8 mouse cellular contexts compared by ENCODE assay signal in the genomic region with DNA sequence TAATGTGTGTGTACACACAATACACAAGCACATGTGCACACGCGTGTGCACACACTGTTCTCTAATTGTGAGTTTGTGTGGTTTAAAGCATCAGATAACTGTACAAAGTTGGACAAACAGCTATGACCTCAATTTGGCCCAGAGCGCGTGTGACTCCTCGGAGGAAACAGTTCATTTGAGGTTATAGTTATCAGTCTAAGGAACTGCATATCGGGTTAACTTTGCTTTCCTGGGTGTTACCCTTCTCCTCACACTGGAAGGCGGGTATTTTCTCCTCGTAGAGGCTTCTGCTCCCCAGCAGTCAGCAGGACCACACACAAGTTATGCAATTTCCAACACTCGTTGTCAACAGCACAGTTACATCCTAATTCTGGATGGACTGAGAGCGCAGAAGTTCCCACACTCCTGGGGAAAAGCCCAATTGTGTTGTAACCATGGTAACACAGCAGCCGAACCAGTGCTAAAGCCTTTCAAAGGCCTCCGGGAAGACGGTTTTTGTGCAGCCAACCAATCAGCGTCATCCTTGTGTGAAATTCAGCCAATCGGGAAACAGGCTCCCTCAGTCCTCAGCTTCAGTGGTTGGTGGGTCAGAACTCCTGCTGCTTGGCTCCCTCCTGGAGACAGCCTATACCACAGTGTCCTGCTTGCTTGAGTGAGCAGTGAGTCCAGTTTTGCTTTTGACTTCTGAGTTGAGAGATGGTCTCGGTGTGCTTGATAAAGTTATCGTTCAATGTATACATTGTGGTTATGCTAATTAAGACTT.
DNase-seq lines count a peak whose midpoint lies in the region; ATAC-seq and TF ChIP-seq lines count a peak whose summit lies in the region.

No protein-coding gene starts in this region.

- H3K27me3 ChIP-seq in lung, embryonic 14.5 days (ENCODE audit: insufficient read depth, low read length) = no peaks in the 10 kb centered on the region
- H3K27me3 ChIP-seq in neural tube, embryonic 14.5 days (ENCODE audit: control insufficient read depth, insufficient read depth, low read length) = no peaks in the 10 kb centered on the region

- H3K36me3 ChIP-seq in lung, embryonic 14.5 days (ENCODE audit: insufficient read depth) = no peaks in the 10 kb centered on the region
- H3K36me3 ChIP-seq in neural tube, embryonic 14.5 days (ENCODE audit: control insufficient read depth, insufficient read depth, low read length) = no peaks in the 10 kb centered on the region

- no peaks in the 10 kb centered on the region for H3K9me3 ChIP-seq in lung, embryonic 14.5 days (ENCODE audit: low read depth, low read length)
- no peaks in the 10 kb centered on the region for H3K9me3 ChIP-seq in neural tube, embryonic 14.5 days (ENCODE audit: control insufficient read depth, low read length)

- 45% methylated on average over 17 of the region's 17 CpGs for WGBS in lung, embryonic 14.5 days
- 25% methylated on average over 17 of the region's 17 CpGs for WGBS in neural tube, embryonic 14.5 days

- H3K9ac ChIP-seq in lung, embryonic 14.5 days = no peak overlapping the region
- no peak overlapping the region for H3K9ac ChIP-seq in neural tube, embryonic 14.5 days (replicated peaks; ENCODE audit: low read depth, low read length)

- H3K4me3 ChIP-seq in lung, embryonic 14.5 days (ENCODE audit: low read depth, low read length) = no peak overlapping the region
- H3K4me3 ChIP-seq in neural tube, embryonic 14.5 days (ENCODE audit: low read depth, low read length) = no peak overlapping the region; the same call in 1 of the 2 replicates

- H3K27ac ChIP-seq in lung, embryonic 14.5 days (ENCODE audit: low read depth) = no peak overlapping the region
- no peak overlapping the region for H3K27ac ChIP-seq in neural tube, embryonic 14.5 days (ENCODE audit: low read depth, low read length)

- DNase-seq in CD4-positive, CD25-positive, alpha-beta regulatory T cell, adult 2 months (ENCODE audit: low read depth, low spot score) = peak; percentile 47
- DNase-seq in heart, postnatal 10 days = peak; percentile 80 to 83
- peak; percentile 84 to 91 for DNase-seq in layer of hippocampus, adult 18-20 months (ENCODE audit: low spot score in 2 of 2)
- peak; percentile 81 for DNase-seq in lung, embryonic 14.5 days
- DNase-seq in thymus, postnatal 36 days = peak; percentile 56 to 69

- intact Hi-C loops in heart, postnatal 10 days (cut with DNase I) = no loop called here

- peak; percentile 54 for ATAC-seq in activated CD4-positive, CD25-positive, alpha-beta regulatory T cell, adult 4 months
- peak; percentile 89 for ATAC-seq in erythroid progenitor cell, adult 5-6 weeks (replicated peaks; ENCODE audit: low FRiP score, poor library complexity, severe bottlenecking)
- peak; percentile 90 for ATAC-seq in lung, embryonic 14.5 days (ENCODE audit: insufficient read depth)
- peak; percentile 98 for ATAC-seq in neural tube, embryonic 14.5 days (ENCODE audit: low read depth)

- TF ChIP-seq CTCF in lung, embryonic 14.5 days (IDR thresholded peaks at IDR 0.05; ENCODE audit: low read depth) = no peak

- H3K4me1 ChIP-seq in lung, embryonic 14.5 days (ENCODE audit: insufficient read depth) = no peaks in the 10 kb centered on the region
- 0 out of 2 replicates have a peak, but pooled peaks cover 3% of the 10 kb centered on the region for H3K4me1 ChIP-seq in neural tube, embryonic 14.5 days (ENCODE audit: control insufficient read depth, insufficient read depth, low read length)

- 0 out of 2 replicates have a peak overlapping the region, but pooled peaks have one; percentile 18 for H3K4me2 ChIP-seq in lung, embryonic 14.5 days
- peak overlapping the region; percentile 23 for H3K4me2 ChIP-seq in neural tube, embryonic 14.5 days (ENCODE audit: low read depth, low read length)
